Mouse (Mus musculus): ENCODE data around the gene Uhrf1.

DNA sequence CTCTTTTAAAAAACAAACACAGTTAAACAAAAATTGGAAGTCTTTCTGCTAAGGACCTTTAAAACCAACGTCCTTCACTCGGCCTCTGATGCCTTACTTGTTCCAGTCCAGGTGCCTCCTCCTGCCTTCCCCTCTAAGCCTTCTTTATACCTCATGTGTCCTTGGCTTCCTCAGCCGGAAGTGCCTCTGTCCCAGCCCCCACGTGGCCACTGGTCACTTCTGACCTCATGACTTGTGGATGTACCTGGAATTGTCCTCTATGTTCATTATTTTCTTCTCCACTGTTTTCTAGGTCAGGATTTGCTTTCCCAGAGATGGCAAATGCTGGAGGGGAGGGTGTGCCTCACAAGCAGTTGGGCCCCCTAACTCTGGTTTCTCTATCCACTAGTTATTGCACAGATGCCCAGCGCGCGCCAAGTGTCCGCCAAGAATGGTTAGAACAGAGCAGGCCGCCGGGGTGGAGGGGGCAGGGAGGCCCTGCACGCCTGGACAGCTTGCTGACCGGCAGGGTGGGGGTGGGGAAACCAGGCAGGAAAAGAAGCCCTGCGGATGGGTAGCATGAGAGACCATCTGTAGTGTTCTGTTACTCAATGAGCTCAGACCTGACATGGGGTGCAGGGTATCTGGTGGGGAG is 641 bp upstream of the Uhrf1 start:
- no peak for TF ChIP-seq CTCF (IDR thresholded peaks at IDR 0.05; ENCODE audit: low read depth, low read length)
- no peak for TF ChIP-seq POLR2AphosphoS5 (IDR thresholded peaks at IDR 0.05; ENCODE audit: insufficient replicate concordance, low read depth, low read length)
- no peak for TF ChIP-seq GATA2 (IDR thresholded peaks at IDR 0.05; ENCODE audit: borderline replicate concordance, low read depth, low read length)
- TF ChIP-seq GATA1 (IDR thresholded peaks at IDR 0.05; ENCODE audit: borderline replicate concordance, low read length): no peak
